Mouse (Mus musculus): ENCODE measurements around the gene Rbm18.

DNA sequence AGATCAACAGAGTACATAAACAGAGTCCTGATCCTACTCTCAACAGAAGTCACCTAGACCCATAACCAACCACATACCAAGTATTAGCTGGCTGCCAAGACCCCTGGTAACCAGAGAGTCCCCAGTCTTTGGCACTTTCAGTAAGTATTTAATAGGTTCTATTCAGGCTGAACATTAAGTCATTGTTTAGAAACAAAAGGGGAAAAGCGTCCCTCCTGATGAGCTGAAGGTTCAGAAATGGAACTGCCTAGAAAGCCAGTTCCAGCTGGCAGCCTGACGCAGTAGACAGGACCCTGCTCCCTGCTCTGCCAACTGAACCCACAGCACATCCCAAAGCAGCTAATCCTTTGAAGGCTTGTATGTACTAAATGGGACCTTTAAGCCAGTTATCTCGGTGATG is 47.4 kb downstream of the Rbm18 start:
- TF ChIP-seq CTCF (IDR thresholded peaks at IDR 0.05) (no peak), EP300 (IDR thresholded peaks at IDR 0.05) (no peak)

Data from lung, postnatal 0 days (tissue).